Comparison of ENCODE assay signal across 9 mouse cellular contexts in genomic region chr19:34746201-34746600, GRCm38 (mm10). TPM values are rescaled to one million over a fixed set of nuclear protein-coding genes. Genes with fewer than 3 reads are reported as not detected.
DNase-seq lines count a peak whose midpoint lies in the region; ATAC-seq lines count a peak whose summit lies in the region.
"Had no signal": no experiment of that assay in that cellular context is flagged by ENCODE, and none has a peak within 500 bp of the region (broad histone marks: within the 10 kb centered on the region; RNA-seq: fewer than 3 reads in every experiment).

No protein-coding gene starts in this region.

- no peak for ATAC-seq in heart, embryonic 11.5 days (replicated peaks; ENCODE audit: insufficient number of reproducible peaks, low FRiP score, low TSS enrichment)
- no peak for ATAC-seq in embryonic facial prominence, embryonic 11.5 days (replicated peaks; ENCODE audit: insufficient number of reproducible peaks, low FRiP score, low TSS enrichment, low read depth)
- ATAC-seq in intestine, embryonic 14.5 days (replicated peaks; ENCODE audit: low FRiP score, low TSS enrichment, low read depth): no peak
- ATAC-seq in midbrain, embryonic 11.5 days (ENCODE audit: low FRiP score): no peak

- H3K36me3 ChIP-seq in heart, embryonic 11.5 days (ENCODE audit: control insufficient read depth, insufficient read depth, low read length): no peaks in the 10 kb centered on the region
- H3K36me3 ChIP-seq in embryonic facial prominence, embryonic 11.5 days (replicated peaks; ENCODE audit: control insufficient read depth, insufficient read depth, low read depth, low read length): no peaks in the 10 kb centered on the region
- no peaks in the 10 kb centered on the region for H3K36me3 ChIP-seq in intestine, embryonic 14.5 days (ENCODE audit: control insufficient read depth, insufficient read depth, low read length)
- H3K36me3 ChIP-seq in midbrain, embryonic 11.5 days (ENCODE audit: control insufficient read depth, insufficient read depth, low read length): no peaks in the 10 kb centered on the region

- peak overlapping the region; percentile 90 for H3K27ac ChIP-seq in heart, embryonic 11.5 days (ENCODE audit: low read depth, low read length)
- H3K27ac ChIP-seq in embryonic facial prominence, embryonic 11.5 days (replicated peaks; ENCODE audit: low read depth, low read length): no peak overlapping the region
- no peak overlapping the region for H3K27ac ChIP-seq in intestine, embryonic 14.5 days (ENCODE audit: low read depth)
- no peak overlapping the region for H3K27ac ChIP-seq in midbrain, embryonic 11.5 days (ENCODE audit: low read depth, low read length)

- WGBS in heart, embryonic 11.5 days (ENCODE audit: insufficient replicate concordance): 15% methylated on average over 9 of the region's 9 CpGs
- 14% methylated on average over 9 of the region's 9 CpGs for WGBS in embryonic facial prominence, embryonic 11.5 days
- WGBS in intestine, embryonic 14.5 days: 16% methylated on average over 9 of the region's 9 CpGs
- whole genome bisulfite sequencing in midbrain, embryonic 11.5 days: 17% methylated on average over 9 of the region's 9 CpGs

- H3K4me3 ChIP-seq in heart, embryonic 11.5 days (ENCODE audit: low read depth, low read length): peak overlapping the region; percentile 73
- H3K4me3 ChIP-seq in embryonic facial prominence, embryonic 11.5 days (ENCODE audit: low read depth, low read length): no peak overlapping the region
- H3K4me3 ChIP-seq in intestine, embryonic 14.5 days (ENCODE audit: low read depth, low read length): peak overlapping the region; percentile 63
- H3K4me3 ChIP-seq in midbrain, embryonic 11.5 days (ENCODE audit: low read depth, low read length): peak overlapping the region; percentile 63

- H3K4me1 ChIP-seq in heart, embryonic 11.5 days (ENCODE audit: control insufficient read depth, insufficient read depth, low read length): peaks cover under 1% of the 10 kb centered on the region; the same call in 1 of the 2 replicates
- H3K4me1 ChIP-seq in embryonic facial prominence, embryonic 11.5 days (ENCODE audit: control insufficient read depth, insufficient read depth, low read length): no peaks in the 10 kb centered on the region
- no peaks in the 10 kb centered on the region; the same call in 1 of the 2 replicates for H3K4me1 ChIP-seq in intestine, embryonic 14.5 days (replicated peaks; ENCODE audit: control insufficient read depth, insufficient read depth, low read length)
- H3K4me1 ChIP-seq in midbrain, embryonic 11.5 days (ENCODE audit: control insufficient read depth, insufficient read depth, low read length): no peaks in the 10 kb centered on the region

- H3K9me3 ChIP-seq in heart, embryonic 11.5 days (replicated peaks; ENCODE audit: control insufficient read depth, low read length): no peaks in the 10 kb centered on the region
- H3K9me3 ChIP-seq in embryonic facial prominence, embryonic 11.5 days (replicated peaks; ENCODE audit: control insufficient read depth, low read length): no peaks in the 10 kb centered on the region
- no peaks in the 10 kb centered on the region for H3K9me3 ChIP-seq in intestine, embryonic 14.5 days (ENCODE audit: control insufficient read depth, low read length)
- no peaks in the 10 kb centered on the region for H3K9me3 ChIP-seq in midbrain, embryonic 11.5 days (ENCODE audit: control insufficient read depth, low read length)

- H3K27me3 ChIP-seq in heart, embryonic 11.5 days (ENCODE audit: control insufficient read depth, insufficient read depth, low read length): no peaks in the 10 kb centered on the region
- peaks cover 4% of the 10 kb centered on the region; the same call in 1 of the 2 replicates for H3K27me3 ChIP-seq in embryonic facial prominence, embryonic 11.5 days (ENCODE audit: control insufficient read depth, insufficient read depth, low read length)
- H3K27me3 ChIP-seq in intestine, embryonic 14.5 days (replicated peaks; ENCODE audit: control insufficient read depth, insufficient read depth, low read length): peaks cover 14% of the 10 kb centered on the region
- peaks cover 5% of the 10 kb centered on the region; the same call in 1 of the 2 replicates for H3K27me3 ChIP-seq in midbrain, embryonic 11.5 days (ENCODE audit: control insufficient read depth, insufficient read depth, low read length)

- peak overlapping the region; percentile 86 for H3K9ac ChIP-seq in heart, embryonic 11.5 days (ENCODE audit: low read depth, low read length)
- H3K9ac ChIP-seq in embryonic facial prominence, embryonic 11.5 days (replicated peaks; ENCODE audit: low read length): no peak overlapping the region
- H3K9ac ChIP-seq in intestine, embryonic 14.5 days (ENCODE audit: low read length): no peak overlapping the region
- no peak overlapping the region for H3K9ac ChIP-seq in midbrain, embryonic 11.5 days (ENCODE audit: low read length)

- peak overlapping the region; percentile 89 for H3K4me2 ChIP-seq in heart, embryonic 11.5 days
- peak overlapping the region; percentile 99 for H3K4me2 ChIP-seq in embryonic facial prominence, embryonic 11.5 days (ENCODE audit: low read depth, low read length)
- H3K4me2 ChIP-seq in intestine, embryonic 14.5 days (ENCODE audit: low read length): peak overlapping the region; percentile 92
- H3K4me2 ChIP-seq in midbrain, embryonic 11.5 days: peak overlapping the region; percentile 97

- no peak for DNase-seq in heart, postnatal 4 days
- peak; percentile 14 for DNase-seq in embryonic facial prominence, embryonic 11.5 days (ENCODE audit: low spot score)
- no peak for DNase-seq in intestine, embryonic 14.5 days (ENCODE audit: low spot score)
- DNase-seq in midbrain, embryonic 11.5 days (ENCODE audit: low spot score, missing footprints): no peak
- no peak for DNase-seq in urinary bladder, postnatal 14 days (ENCODE audit: low spot score)
- no peak for DNase-seq in layer of hippocampus, adult 9-10 months (ENCODE audit: low spot score)
- DNase-seq in left cerebral cortex, adult 11 months (ENCODE audit: low spot score): no peak
- DNase-seq: cerebellum, adult 18-20 months had no signal

RNA-seq across cellular contexts. Expression of gene Slc16a12, which starts 0.9 kb away (rescaled TPM):
- 37.2 and 41.1 TPM in 2 replicates for polyA plus RNA-seq in heart, embryonic 11.5 days (2014; fragmentation: Nextera tagmentation; extraction: Ambion mirVana)
- 10 to 100 TPM; 13.3 to 13.4 TPM for total RNA-seq in heart, postnatal 4 days (2021)
- polyA plus RNA-seq in embryonic facial prominence, embryonic 11.5 days (2014; fragmentation: Nextera tagmentation; extraction: Ambion mirVana): 1.1 and 1.4 TPM in 2 replicates
- polyA plus RNA-seq in intestine, embryonic 14.5 days (2014; fragmentation: Nextera tagmentation; extraction: Ambion mirVana): 3.9 and 5.1 TPM in 2 replicates
- polyA plus RNA-seq in midbrain, embryonic 11.5 days (2014; fragmentation: Nextera tagmentation; extraction: Ambion mirVana): 2.7 and 3.0 TPM in 2 replicates
